Mouse (Mus musculus): ENCODE data around the gene Olfr1496. TPM values are rescaled to one million over a fixed set of nuclear protein-coding genes. Genes with fewer than 3 reads are reported as not detected.

Olfr1496 gene
- polyA plus RNA-seq, 1 experiment from 2014 or later: not detected

GRCm38 (mm10) chr19:13819347-13819746, 41.7 kb downstream of the Olfr1496 start, which contains the start of gene Olfr1499:
Gene Olfr1499 (minus strand): TSS chr19:13819447.
- Histone ChIP-seq H3K4me3 (ENCODE audit: low read length) (no peak within 1 kb of the TSS), H3K4me1 (replicated peaks; ENCODE audit: control insufficient read depth, insufficient read depth, low read length) (no peaks in the 10 kb centered on the region), H3K36me3 (ENCODE audit: control insufficient read depth, insufficient read depth, low read length) (no peaks in the 10 kb centered on the region), H3K4me2 (ENCODE audit: low read depth, low read length) (no peak within 1 kb of the TSS), H3K27ac (ENCODE audit: low read length) (no peak within 1 kb of the TSS), H3K9ac (ENCODE audit: low read length) (no peak within 1 kb of the TSS), H3K9me3 (ENCODE audit: control insufficient read depth, low read length) (no peaks in the 10 kb centered on the region), H3K27me3 (ENCODE audit: control insufficient read depth, insufficient read depth, low read depth, low read length) (no peaks in the 10 kb centered on the region)
- no peak for ATAC-seq (ENCODE audit: low read depth)

GRCm38 (mm10) chr19:13820847-13821246, 43.2 kb downstream of the Olfr1496 start:
- Histone ChIP-seq H3K36me3 (ENCODE audit: control insufficient read depth, insufficient read depth, low read length) (no peaks in the 10 kb centered on the region), H3K9ac (ENCODE audit: low read length) (no peak overlapping the region), H3K9me3 (ENCODE audit: control insufficient read depth, low read length) (no peaks in the 10 kb centered on the region), H3K4me1 (replicated peaks; ENCODE audit: control insufficient read depth, insufficient read depth, low read length) (no peaks in the 10 kb centered on the region), H3K27me3 (ENCODE audit: control insufficient read depth, insufficient read depth, low read depth, low read length) (no peaks in the 10 kb centered on the region), H3K4me3 (ENCODE audit: low read length) (no peak overlapping the region), H3K4me2 (ENCODE audit: low read depth, low read length) (no peak overlapping the region), H3K27ac (ENCODE audit: low read length) (no peak overlapping the region)
- WGBS: 48% methylated on average over 5 of the region's 5 CpGs
- ATAC-seq (ENCODE audit: low read depth): no peak

GRCm38 (mm10) chr19:13828447-13828846, 50.8 kb downstream of the Olfr1496 start:
- no peak overlapping the region for H3K27ac ChIP-seq (ENCODE audit: low read length)
- 74% methylated on average over 3 of the region's 3 CpGs for WGBS
- H3K4me2 ChIP-seq (ENCODE audit: low read depth, low read length): no peak overlapping the region
- no peak overlapping the region for H3K4me3 ChIP-seq (ENCODE audit: low read length)
- H3K9me3 ChIP-seq (ENCODE audit: control insufficient read depth, low read length): no peaks in the 10 kb centered on the region
- no peaks in the 10 kb centered on the region for H3K36me3 ChIP-seq (ENCODE audit: control insufficient read depth, insufficient read depth, low read length)
- no peak overlapping the region for H3K9ac ChIP-seq (ENCODE audit: low read length)
- H3K4me1 ChIP-seq (replicated peaks; ENCODE audit: control insufficient read depth, insufficient read depth, low read length): no peaks in the 10 kb centered on the region
- H3K27me3 ChIP-seq (ENCODE audit: control insufficient read depth, insufficient read depth, low read depth, low read length): no peaks in the 10 kb centered on the region
- ATAC-seq (ENCODE audit: low read depth): no peak

GRCm38 (mm10) chr19:13830388-13830787, 52.7 kb downstream of the Olfr1496 start, which contains the start of gene Olfr1500:
Gene Olfr1500 (minus strand): TSS chr19:13830488.
- no peaks in the 10 kb centered on the region for H3K36me3 ChIP-seq (ENCODE audit: control insufficient read depth, insufficient read depth, low read length)
- H3K9ac ChIP-seq (ENCODE audit: low read length): no peak within 1 kb of the TSS
- H3K27me3 ChIP-seq (ENCODE audit: control insufficient read depth, insufficient read depth, low read depth, low read length): no peaks in the 10 kb centered on the region
- no peaks in the 10 kb centered on the region for H3K9me3 ChIP-seq (ENCODE audit: control insufficient read depth, low read length)
- no peaks in the 10 kb centered on the region for H3K4me1 ChIP-seq (replicated peaks; ENCODE audit: control insufficient read depth, insufficient read depth, low read length)
- ATAC-seq (ENCODE audit: low read depth): no peak
- no peak within 1 kb of the TSS for H3K27ac ChIP-seq (ENCODE audit: low read length)
- no peak within 1 kb of the TSS for H3K4me3 ChIP-seq (ENCODE audit: low read length)
- H3K4me2 ChIP-seq (ENCODE audit: low read depth, low read length): no peak within 1 kb of the TSS

Other genes starting within 250 kb of the Olfr1496 start
- not detected in 2 replicates for gene Olfr1480, start 250.0 kb upstream of the Olfr1496 start, polyA plus RNA-seq (2015; fragmentation: Nextera tagmentation; extraction: Ambion mirVana)
- not detected in 2 replicates for gene Olfr1484, start 194.4 kb upstream of the Olfr1496 start, polyA plus RNA-seq (2015; fragmentation: Nextera tagmentation; extraction: Ambion mirVana)
- gene Olfr1487, start 160.5 kb upstream of the Olfr1496 start, polyA plus RNA-seq (2015; fragmentation: Nextera tagmentation; extraction: Ambion mirVana): not detected in 2 replicates
- not detected in 2 replicates for gene Olfr1489, start 146.3 kb upstream of the Olfr1496 start, polyA plus RNA-seq (2015; fragmentation: Nextera tagmentation; extraction: Ambion mirVana)
- not detected in 2 replicates for gene Olfr1490, start 126.8 kb upstream of the Olfr1496 start, polyA plus RNA-seq (2015; fragmentation: Nextera tagmentation; extraction: Ambion mirVana)
- not detected in 2 replicates for gene Olfr1491, start 80.6 kb upstream of the Olfr1496 start, polyA plus RNA-seq (2015; fragmentation: Nextera tagmentation; extraction: Ambion mirVana)
- not detected in 2 replicates for gene Olfr1493-ps1, start 54.6 kb upstream of the Olfr1496 start, polyA plus RNA-seq (2015; fragmentation: Nextera tagmentation; extraction: Ambion mirVana)
- gene Olfr1494, start 38.1 kb upstream of the Olfr1496 start, polyA plus RNA-seq (2015; fragmentation: Nextera tagmentation; extraction: Ambion mirVana): not detected in 2 replicates
- gene Olfr1495, start 13.3 kb upstream of the Olfr1496 start, polyA plus RNA-seq (2015; fragmentation: Nextera tagmentation; extraction: Ambion mirVana): not detected in 2 replicates
- not detected in 2 replicates for gene Olfr1497, start 20.3 kb downstream of the Olfr1496 start, polyA plus RNA-seq (2015; fragmentation: Nextera tagmentation; extraction: Ambion mirVana)
- not detected in 2 replicates for gene Olfr1499, start 41.6 kb downstream of the Olfr1496 start, polyA plus RNA-seq (2015; fragmentation: Nextera tagmentation; extraction: Ambion mirVana)
- gene Olfr1500, start 52.6 kb downstream of the Olfr1496 start, polyA plus RNA-seq (2015; fragmentation: Nextera tagmentation; extraction: Ambion mirVana): not detected in 2 replicates
- gene Olfr1501, start 72.8 kb downstream of the Olfr1496 start, polyA plus RNA-seq (2015; fragmentation: Nextera tagmentation; extraction: Ambion mirVana): not detected in 2 replicates
- not detected in 2 replicates for gene Olfr1502, start 83.9 kb downstream of the Olfr1496 start, polyA plus RNA-seq (2015; fragmentation: Nextera tagmentation; extraction: Ambion mirVana)
- gene Olfr1504, start 120.0 kb downstream of the Olfr1496 start, polyA plus RNA-seq (2015; fragmentation: Nextera tagmentation; extraction: Ambion mirVana): not detected in 2 replicates
- gene Olfr1505, start 135.7 kb downstream of the Olfr1496 start, polyA plus RNA-seq (2015; fragmentation: Nextera tagmentation; extraction: Ambion mirVana): not detected in 2 replicates